Mouse (Mus musculus) E14TG2a.4 (cell line): ENCODE results near the gene Plcd3.

Experiments
- CTCF ChIP-seq: conservative IDR thresholded peaks from 2 replicates; pipeline ENCODE4 v1.5.1; 2014; ENCODE audit warnings: low read length
- NANOG ChIP-seq: IDR thresholded peaks from 2 replicates; pipeline ENCODE4 v1.6.1; 2014; ENCODE audit warnings: borderline replicate concordance, low read length, mixed read lengths
- POU5F1 ChIP-seq: IDR thresholded peaks from 2 replicates; pipeline ENCODE4 v1.6.1; 2014; ENCODE audit warnings: low read length, borderline replicate concordance

GRCm38 (mm10) chr11:103120315-103120714, 18.9 kb upstream of the Plcd3 start:
- TF ChIP-seq CTCF, result no peak
- TF ChIP-seq NANOG, result no peak
- TF ChIP-seq POU5F1, result no peak
